Mouse (Mus musculus) lung, postnatal 0 days (tissue): Measurements from ENCODE around the gene Wdfy4.

Source experiments
- CTCF ChIP-seq: IDR thresholded peaks from 2 replicates; pipeline ENCODE4 v1.5.1; 2016; ENCODE audit warnings: antibody characterized with exemption, mild to moderate bottlenecking
- EP300 ChIP-seq: IDR thresholded peaks from 2 replicates; pipeline ENCODE4 v1.6.1; 2016; ENCODE audit warnings: antibody characterized with exemption, mild to moderate bottlenecking, control low read depth

DNA sequence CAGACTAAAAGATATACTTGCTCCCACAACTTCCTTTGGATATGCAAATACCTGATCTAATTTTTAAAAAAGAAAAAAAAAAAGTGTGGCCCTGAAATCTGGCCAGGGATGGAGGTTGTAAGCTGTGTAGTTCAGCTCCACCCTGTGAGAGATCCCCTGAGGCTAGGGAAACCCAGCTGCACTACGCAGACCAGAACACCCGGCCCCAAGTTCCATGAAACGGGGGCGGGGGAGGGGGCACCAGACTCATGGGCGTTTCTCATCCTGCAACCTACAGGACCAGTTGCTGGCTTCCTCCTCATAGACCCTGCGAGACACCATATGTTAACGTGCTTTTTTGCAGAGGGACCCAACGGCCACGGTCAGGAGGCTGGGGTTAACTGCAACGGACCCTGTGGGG lies 3.9 kb upstream of the Wdfy4 start:
- TF ChIP-seq EP300 = no peak
- TF ChIP-seq CTCF = no peak
